Mouse (Mus musculus) kidney, postnatal 14 days (tissue): ENCODE data around the gene Slc25a45.
"Not testable (repeated sequence)": the region's sequence is repeated elsewhere in the genome, so short reads cannot be mapped to it uniquely, and the experiment has no call there.

Source experiments
- DNase-seq: peaks from one replicate; pipeline ENCODE4 v3.0.0; 2022; ENCODE audit warnings: mixed read lengths

The Slc25a45 gene

DNA sequence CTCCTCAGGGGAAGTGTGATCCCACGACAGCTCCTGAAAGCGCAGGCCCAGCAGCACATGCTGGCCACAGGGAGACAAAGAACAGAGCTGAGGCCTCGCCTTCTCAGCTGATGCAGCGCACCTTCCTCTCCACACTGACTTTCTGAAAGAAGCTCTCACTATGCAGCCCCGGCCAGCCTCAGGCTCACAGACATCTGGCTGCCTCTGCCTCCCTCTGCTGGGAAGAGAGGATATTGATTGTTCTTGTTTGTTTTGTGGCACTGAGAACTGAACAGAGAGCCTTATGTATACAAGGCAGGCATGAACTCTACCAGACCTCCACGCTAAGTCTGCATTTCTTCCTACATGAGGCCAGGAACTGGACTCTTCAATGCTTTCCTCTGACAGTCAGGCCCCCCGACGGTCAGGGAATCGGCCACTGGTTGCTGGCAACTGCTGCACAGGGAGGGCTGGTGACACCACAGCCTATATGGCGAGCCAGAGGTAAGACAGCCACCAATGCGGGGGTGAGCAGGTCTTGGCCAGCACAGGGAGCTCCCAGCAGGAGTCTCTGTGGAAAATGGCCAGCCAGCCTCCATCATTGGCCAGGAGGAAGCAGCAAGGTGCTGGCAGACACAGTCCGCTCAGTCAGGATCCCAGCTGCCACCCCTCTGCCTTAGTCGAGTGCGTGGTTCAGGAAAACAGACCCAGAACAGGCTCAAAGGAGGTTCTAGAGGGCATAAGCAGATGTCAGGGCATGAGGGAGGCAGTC, 15.1 kb upstream of the Slc25a45 start:
- DNase-seq, result no peak

DNA sequence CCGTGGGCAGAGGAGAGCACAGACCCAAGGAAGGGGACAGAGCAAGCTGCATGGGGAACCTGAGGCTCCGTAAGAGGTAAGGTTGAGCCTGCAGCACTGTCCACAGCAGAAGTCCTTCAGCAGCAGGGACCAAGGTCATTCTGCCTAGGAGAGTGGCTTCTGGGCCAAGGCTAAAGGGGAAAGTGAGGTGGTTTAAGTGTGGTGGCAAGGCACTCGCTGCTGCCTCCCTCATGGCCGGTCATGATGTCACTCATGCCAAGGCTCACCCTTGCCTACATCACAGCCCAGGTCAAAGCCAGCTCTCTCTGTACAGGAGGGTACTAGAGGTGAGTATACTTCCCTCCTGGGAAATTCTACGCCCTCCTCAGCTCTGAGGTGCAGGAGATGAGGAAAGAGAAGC, 13.8 kb upstream of the Slc25a45 start:
- DNase-seq, result no peak

- DNase-seq, result no peak
These were observed 12.8 kb upstream of the Slc25a45 start for GRCm38 (mm10) chr19:5864710-5865398.

- no peak for DNase-seq
These were observed 9.5 kb upstream of the Slc25a45 start for GRCm38 (mm10) chr19:5868096-5868495.

DNA sequence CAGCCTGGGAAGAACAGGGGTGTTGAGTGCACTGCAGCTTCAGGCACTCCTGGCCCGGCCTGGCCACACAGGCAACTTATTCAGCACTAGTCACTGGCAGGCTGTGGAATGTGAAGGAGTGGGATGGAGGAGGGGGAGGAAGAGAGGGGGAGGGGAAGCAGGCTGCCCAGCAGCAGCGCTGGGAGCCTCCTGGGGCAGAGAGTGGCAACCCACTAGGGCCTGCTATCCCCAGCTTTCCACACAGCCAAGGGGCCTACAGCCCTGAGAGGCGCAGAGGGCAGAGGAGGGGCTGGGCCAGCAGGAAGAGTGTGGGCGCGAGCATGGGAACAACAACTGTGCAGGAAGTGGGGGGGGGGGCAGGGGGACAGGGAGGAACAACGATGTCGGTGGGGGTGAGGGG, 6.3 kb upstream of the Slc25a45 start:
- peak; percentile 59 for DNase-seq

GRCm38 (mm10) chr19:5871683-5872082, 5.9 kb upstream of the Slc25a45 start:
- DNase-seq, result no peak

DNA sequence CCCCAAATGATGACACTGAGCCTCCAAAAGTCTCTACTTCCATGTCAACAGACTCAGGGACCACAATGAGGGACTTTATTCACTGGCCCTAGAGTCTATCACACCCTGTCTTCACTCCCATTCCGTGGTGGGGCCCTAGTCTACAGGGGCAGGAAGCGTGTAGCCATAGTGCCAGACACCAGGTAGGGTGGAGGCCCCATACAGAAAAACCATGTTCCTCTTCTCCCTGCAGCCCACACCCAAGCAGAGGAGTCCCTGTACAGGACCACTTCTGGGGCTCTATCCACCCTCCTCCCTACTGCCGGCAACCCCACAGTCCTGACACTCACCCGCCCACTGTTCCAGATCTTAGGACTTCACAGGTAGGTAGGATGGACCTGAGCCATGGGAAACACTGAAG, 5.1 kb upstream of the Slc25a45 start:
- DNase-seq, result no peak

DNA sequence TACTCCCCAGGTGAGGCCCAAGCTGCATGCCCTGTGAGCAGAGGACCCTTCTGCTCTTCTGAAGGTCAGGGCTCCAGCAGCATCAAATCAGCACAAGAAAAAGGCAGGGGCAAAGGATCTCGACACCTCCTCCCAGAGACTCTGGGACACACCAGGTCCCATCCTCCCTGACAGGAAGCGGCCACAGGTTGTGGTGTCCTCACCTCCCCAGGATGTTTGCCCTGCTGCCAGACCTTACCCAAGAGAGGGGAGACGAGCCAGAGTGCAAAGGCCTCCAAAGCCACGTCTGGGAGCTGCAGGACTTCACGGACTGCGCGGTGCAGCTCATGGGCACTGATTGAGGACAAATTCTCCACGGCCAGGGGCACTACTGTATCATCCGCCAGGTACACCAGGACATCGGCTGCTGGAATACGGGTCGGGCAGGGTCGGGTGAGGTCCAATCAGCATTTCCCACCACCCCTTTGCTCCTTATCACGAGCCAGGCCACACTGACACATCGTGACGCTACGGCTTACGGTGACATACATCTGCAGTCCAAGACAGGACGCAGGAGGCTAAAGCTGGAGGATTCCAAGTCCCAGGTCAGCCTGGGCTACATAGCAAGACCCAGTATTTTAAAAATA, 4.6 kb upstream of the Slc25a45 start:
- no peak for DNase-seq

- no peak for DNase-seq
These were observed 3.1 kb upstream of the Slc25a45 start for GRCm38 (mm10) chr19:5874391-5874968.

- DNase-seq, result peak; percentile 97
These were observed 2.6 kb upstream of the Slc25a45 start, which contains the start of gene Frmd8 for GRCm38 (mm10) chr19:5874969-5875480. Gene Frmd8, minus strand, starts transcription at chr19:5875274.

DNA sequence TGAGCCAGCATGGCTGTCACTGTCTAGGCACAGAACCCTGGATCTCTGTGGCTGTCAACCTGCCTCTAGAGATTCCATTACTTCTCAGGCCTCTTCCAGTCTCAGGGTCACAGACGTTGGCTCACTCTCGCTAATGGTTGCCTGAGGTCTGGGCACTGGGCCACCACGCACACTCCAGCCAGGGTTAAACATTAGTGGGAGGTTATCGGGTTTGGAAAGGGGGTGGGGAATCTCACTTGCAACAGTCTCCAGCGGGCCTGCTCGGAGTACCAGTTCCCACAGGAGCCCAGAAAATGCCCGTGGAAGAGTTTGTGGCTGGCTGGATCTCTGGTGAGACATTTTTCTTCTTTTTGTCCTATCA, 734 bp downstream of the Slc25a45 start:
- peak; percentile 91 for DNase-seq

GRCm38 (mm10) chr19:5878916-5879315, 1.3 kb downstream of the Slc25a45 start:
- no peak for DNase-seq

DNA sequence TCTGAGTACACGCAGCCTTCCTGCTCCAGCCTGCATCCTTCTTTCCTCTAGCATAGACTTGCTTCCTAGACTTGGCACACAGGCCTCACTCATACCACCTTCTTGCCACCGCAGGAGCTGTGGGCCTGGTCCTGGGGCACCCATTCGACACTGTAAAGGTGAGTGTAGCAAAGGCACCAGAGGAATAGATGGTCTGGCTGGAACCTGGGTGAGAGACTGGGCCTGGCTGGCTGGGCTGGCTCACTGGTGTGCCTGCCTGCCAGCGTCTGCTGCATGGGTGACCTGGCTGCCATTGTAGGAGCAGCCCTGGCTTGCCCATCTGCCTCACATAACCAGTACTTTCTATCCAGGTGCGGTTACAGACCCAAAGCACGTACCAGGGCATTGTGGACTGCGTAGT, 2.1 kb downstream of the Slc25a45 start:
- no peak for DNase-seq

DNA sequence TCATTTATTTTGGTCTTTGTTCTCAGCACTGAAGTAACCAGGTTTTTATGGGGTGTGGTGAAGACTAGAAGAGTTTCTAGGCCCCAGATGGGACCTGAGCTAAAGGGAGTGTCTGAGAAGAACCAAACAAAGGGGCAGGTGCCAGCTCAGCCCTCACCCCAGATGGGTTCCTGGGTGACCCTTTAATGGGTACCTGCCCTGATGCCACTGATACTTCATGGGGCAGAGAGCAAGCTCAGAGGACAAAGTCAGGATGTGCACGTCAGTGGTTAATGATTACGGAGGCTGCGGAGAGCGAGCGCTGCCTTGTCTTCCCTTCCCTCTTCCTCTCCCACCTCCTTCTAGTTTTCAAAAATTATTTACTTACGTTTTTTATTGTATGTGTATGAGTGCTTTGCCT, 3.5 kb downstream of the Slc25a45 start:
- DNase-seq, result peak; percentile 58

GRCm38 (mm10) chr19:5882079-5882478, 4.5 kb downstream of the Slc25a45 start:
- not testable (repeated sequence) for DNase-seq

- no peak for DNase-seq
These were observed 6.3 kb downstream of the Slc25a45 start for GRCm38 (mm10) chr19:5883935-5884334.

GRCm38 (mm10) chr19:5885838-5886237, 8.2 kb downstream of the Slc25a45 start:
- DNase-seq, result no peak

DNA sequence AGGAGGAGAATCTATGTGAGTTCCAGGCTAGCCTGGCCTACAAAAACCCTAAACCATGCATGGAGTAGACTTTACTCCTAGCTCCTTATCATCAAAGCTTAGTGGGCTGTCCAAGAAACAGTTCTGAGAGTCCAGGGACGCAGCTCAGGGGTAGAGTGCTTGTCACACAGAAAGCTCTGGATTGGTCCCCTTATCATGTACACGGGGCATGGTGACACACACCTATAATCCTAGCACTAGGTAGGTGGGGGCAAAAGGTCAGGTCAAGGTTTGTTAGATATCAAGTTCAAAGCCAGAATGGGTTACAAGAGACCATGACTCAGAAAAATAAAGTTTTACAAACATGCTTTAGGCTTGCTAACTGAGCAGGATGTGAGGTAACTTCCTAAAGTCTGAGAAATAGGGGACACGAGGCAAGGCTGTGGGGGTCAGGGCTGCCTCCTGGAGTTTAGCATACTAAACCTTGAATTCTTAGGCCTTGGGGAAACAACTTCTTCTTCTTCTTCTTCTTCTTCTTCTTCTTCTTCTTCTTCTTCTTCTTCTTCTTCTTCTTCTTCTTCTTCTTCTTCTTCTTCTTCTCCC, 9.7 kb downstream of the Slc25a45 start:
- DNase-seq, result no peak

DNA sequence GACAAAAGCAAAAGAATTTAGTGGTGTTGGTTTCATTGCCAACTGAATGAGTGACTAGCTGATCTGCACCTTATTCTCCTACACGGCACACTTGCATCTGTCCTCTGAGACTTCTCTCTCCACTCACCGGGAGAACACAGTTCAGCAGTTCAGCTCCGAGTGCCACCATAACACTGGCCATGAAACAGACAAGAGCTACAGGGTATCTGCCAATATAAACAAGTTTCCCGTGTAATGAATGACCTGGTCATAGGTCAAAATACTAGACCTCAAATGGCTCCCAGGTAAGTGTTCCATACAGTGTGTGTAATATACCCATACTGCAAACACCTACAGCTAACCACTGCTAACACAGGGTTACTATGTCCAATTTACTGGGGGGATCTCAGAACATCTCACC, 11.6 kb downstream of the Slc25a45 start:
- no peak for DNase-seq

GRCm38 (mm10) chr19:5891521-5892258, 14.1 kb downstream of the Slc25a45 start:
- DNase-seq, result no peak

DNA sequence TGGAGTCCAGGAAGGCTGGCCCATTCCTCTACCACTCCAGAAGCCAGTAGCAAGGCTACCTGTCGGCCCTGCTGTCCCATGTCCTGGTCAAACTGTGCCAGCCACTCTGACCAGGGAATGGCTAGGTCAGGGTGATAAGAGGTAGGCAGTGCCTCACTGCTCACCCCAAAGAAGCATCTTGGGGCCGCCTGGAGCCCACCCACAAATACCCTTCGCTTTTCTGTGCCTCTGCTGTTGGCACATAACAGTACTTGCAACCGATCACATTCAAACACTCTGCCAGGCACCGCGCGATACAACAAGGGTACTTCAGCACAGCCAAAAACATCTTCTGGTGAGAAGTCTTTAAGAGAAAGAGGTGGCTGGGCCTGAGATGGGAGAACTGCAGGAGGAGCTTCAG, 14.7 kb downstream of the Slc25a45 start:
- no peak for DNase-seq

DNA sequence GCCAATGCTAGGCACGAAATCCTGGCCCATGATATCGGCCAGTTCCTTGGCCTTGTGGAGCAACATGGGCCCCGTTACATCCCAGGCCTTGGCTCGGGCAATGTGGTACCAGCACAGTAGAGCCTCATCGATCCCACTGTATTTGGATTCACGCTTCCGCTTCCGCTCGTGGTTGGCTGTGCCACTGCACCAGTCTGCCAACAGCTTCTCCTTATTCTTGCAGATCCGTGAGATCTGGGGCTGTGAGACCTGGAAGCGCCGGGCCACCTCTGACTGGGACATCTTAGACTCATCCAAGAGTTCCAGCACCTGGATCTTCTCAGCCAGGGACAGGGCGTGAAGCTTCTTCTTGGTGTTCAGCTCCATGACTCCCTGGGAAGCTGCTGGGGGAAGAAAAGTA, 15.1 kb downstream of the Slc25a45 start:
- no peak for DNase-seq
